Mouse (Mus musculus): Measurements from ENCODE around the gene Ascc2. TPM values are rescaled to one million over a fixed set of nuclear protein-coding genes. Genes with fewer than 3 reads are reported as not detected.

The Ascc2 gene
- polyA plus RNA-seq, 1 experiment: 35.0 TPM

DNA sequence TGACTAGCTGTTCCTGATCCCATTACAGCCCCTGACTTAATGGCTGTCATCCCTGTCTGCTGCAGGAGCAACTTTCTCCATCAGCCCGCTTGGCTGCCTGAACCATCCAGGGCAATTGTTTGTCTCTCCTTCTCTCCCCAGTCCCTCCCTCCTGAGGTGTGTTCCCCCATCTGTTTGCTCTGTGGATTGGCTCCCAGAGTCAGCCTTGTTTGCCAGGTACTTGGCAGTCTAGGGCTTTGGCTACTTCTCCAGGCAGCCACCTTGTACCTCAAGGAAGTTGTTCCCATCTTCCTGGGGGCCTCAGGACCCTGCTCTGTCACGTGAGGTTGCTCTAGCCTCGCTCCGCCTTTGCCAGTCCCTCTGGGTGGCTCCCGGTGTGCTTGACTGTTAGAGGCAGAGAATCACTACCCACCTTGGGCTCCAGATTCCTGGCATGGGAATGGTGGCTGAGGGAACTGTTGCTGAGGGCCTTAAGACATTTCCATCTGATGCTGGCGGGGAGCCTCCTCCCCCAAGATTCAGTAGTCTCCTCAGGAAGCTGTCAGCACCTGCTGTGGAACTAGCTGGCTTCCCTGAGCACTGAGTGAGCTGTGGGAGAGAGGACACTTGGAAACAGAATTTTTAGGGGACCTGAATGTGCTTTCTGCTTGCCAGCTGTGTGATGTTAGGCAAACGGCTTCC, 83.5 kb downstream of the Ascc2 start:
- DNase-seq (ENCODE audit: low spot score): no peak

DNA sequence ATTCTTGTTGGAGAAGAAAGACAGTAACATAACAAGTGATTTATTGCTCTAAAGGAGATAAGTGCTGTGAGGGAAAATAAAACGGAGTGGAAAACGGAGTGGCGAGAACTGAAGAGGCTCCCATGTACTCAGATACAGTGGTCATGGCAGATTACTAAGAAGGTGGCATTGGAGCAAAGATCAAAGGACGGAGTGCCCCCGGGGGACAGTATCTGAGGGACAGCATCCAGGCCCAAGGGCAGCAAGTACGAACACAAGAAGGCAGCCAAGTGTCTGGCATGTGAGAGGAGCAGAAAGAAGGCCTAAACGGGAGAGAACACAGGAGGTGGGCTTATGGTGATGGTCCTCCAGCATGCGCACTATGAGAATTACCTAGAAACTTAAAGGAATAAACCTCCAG, 84.2 kb downstream of the Ascc2 start:
- no peak for DNase-seq (ENCODE audit: low spot score)

DNA sequence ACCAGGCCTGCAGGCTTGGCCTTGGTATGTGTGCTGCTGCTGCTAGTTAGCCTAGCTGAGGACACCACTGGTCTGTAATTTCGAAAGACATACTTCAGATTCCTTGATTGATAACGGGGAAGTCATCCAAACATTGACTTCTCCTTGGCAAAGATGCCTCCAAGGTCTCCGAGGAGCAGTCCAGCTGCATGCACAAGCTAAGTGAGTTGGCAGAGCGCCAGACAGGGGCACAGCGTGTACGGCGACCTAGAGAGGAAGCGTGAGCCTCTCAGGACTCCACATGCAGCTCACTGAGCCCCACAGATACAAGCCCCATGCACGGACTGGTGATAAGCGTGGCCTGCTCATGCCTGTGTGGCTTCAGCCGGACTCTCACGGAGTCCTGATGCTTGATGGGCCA, 92.1 kb downstream of the Ascc2 start:
- no peak for DNase-seq (ENCODE audit: low spot score)

DNA sequence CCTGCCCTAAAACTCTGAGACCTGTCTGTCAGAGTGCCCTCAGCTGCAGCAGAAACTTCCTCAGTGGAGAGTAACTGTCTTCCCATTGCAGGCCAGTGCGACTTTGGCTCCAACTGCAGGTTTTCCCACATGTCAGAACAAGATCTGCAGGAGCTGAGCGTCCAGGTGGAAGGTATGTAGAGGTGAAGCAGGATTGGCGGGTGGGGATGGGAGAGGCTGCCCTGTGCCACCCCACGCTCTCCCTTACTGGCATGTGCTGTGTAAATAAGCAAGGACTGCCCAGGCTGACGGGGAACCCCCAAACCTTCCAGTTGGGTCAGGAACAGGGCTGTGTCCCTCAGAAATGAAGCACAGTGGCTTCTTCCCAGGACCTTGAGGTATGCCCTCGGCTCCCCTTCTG, 92.5 kb downstream of the Ascc2 start:
- DNase-seq (ENCODE audit: low spot score): no peak

DNA sequence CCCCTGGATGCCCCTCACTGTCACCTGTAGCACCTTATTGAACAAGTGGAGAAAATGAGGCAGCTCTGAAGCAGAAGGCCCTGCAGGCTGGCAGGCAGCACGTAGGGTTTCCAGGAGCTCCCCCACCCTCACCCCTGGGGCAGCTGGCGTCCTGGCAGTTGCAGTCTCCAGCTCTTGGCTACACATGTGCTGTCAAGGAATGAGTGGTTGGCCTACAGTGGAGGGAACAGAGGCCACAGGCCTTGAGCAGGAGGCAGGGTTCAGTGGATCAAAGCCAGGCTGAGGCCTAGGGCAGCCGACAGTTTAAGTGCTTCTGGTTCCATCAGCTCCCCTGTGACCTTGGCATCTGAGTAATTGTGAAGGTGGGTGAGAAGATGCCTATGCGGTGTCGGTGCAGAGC, 93.4 kb downstream of the Ascc2 start:
- no peak for DNase-seq (ENCODE audit: low spot score)

DNA sequence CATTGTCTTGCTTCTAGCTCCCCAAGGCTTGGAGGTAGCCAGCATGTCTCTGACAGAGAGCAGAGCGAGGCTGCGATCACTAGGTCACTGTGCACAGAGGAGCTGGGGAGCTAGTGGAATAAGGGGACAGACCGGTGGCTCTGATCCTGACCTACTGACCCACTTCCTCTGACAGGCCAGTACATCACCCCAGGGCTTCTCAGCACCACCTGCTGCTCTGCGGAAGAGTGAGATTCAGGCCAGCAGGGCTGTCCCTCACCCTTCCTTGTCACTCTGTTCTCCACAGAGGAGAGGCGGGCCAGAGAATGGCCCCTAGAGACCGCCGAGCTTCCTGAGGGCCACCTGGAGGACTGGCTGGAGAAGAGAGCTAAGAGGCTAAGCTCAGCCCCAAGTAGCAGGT, 94.2 kb downstream of the Ascc2 start:
- DNase-seq (ENCODE audit: low spot score): no peak

DNA sequence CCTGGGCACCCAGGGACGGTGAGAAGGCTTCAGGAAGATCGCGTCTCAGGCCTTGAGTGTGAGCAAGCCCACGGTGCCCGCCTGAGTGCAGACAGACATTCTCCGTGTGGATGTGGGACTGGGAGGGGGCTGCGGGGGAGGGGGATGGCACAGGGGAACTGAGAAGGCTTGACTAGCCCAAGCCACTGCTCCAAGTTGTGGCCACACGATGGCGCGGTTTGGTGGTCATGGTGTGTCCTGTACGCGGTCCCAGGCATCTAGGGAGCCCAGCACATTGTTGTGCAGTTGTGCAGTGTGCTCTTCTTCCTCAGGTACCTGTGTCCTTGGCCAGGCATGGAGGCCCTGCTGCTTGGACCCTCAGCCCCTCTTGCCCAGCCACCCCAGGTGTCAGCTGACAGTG, 96.6 kb downstream of the Ascc2 start:
- DNase-seq (ENCODE audit: low spot score): no peak

Other genes with a start within 250 kb of the Ascc2 start
- gene Hormad2, start 196.6 kb upstream of the Ascc2 start, polyA plus RNA-seq (2012; rRNA removed): 0.04 and 0.07 TPM in 2 replicates
- gene Mtmr3, start 42.9 kb upstream of the Ascc2 start, polyA plus RNA-seq (2012; rRNA removed): 46.3 and 50.0 TPM in 2 replicates
- not detected in 2 replicates for gene Gm11032, start 17.7 kb upstream of the Ascc2 start, polyA plus RNA-seq (2012; rRNA removed)
- 1,105 and 1,175 TPM in 2 replicates for gene Uqcr10, start 66.6 kb downstream of the Ascc2 start, polyA plus RNA-seq (2012; rRNA removed)
- gene Zmat5, start 66.9 kb downstream of the Ascc2 start, polyA plus RNA-seq (2012; rRNA removed): 64.8 and 77.0 TPM in 2 replicates
- gene Cabp7, start 109.0 kb downstream of the Ascc2 start, polyA plus RNA-seq (2012; rRNA removed): 0.46 and 0.65 TPM in 2 replicates
- gene Nf2, start 211.8 kb downstream of the Ascc2 start, polyA plus RNA-seq (2012; rRNA removed): 46.5 and 50.9 TPM in 2 replicates
- gene Nipsnap1, start 236.2 kb downstream of the Ascc2 start, polyA plus RNA-seq (2012; rRNA removed): 20.6 and 21.4 TPM in 2 replicates

All from urinary bladder, adult 2 months (tissue).